Mouse (Mus musculus): ENCODE measurements at regions not wholly inside any gene's neighbourhood (a gene's known extent, or its start where the extent isn't known, plus 50 kb on each side); places are given as distances from the start of the nearest gene placed in this dataset.

- TF ChIP-seq CTCF (IDR thresholded peaks at IDR 0.05; ENCODE audit: low read depth), result no peak
- no peak for TF ChIP-seq EP300 (IDR thresholded peaks at IDR 0.05; ENCODE audit: low read depth)
These were observed 118.4 kb upstream of the Tbca start for GRCm38 (mm10) chr13:94670266-94670665.
